Mouse (Mus musculus): ENCODE results near the gene Mc3r.

Mc3r gene

GRCm38 (mm10) chr2:172256956-172257355 is 8.7 kb downstream of the Mc3r start:
- no peak for DNase-seq

DNA sequence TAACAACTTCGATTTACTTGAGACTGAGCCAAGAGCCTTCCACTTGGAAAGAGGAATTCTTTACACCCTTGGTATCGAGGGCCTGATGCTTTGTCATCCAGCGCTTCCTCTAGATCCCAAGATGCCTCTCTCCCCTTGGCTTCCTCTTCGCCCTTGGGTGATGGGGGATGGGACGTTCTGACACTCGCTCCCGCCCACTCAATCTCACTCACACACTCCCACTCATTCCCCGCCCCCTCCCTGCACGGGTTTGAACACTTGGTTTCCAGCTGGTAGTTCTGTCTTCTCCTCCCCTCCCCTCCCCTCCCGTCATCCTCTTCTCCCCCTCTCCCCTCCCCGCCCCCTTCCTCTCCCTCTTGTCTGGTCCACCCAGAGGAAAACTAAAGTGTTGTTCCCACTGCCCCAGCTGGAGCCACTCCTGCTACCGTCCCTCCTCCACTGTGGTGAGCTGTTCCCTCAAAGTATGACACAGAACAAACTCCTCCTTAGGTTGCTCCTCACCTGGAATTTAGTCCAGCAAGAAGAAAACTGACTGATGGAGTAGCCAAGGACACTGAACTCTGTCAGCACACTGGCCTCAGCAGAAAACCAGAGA is 9.3 kb downstream of the Mc3r start:
- DNase-seq = no peak

GRCm38 (mm10) chr2:172260064-172260463 is 11.8 kb downstream of the Mc3r start:
- DNase-seq = no peak

GRCm38 (mm10) chr2:172261441-172261840 is 13.1 kb downstream of the Mc3r start:
- no peak for DNase-seq

GRCm38 (mm10) chr2:172263216-172263615 is 14.9 kb downstream of the Mc3r start:
- DNase-seq = no peak

DNA sequence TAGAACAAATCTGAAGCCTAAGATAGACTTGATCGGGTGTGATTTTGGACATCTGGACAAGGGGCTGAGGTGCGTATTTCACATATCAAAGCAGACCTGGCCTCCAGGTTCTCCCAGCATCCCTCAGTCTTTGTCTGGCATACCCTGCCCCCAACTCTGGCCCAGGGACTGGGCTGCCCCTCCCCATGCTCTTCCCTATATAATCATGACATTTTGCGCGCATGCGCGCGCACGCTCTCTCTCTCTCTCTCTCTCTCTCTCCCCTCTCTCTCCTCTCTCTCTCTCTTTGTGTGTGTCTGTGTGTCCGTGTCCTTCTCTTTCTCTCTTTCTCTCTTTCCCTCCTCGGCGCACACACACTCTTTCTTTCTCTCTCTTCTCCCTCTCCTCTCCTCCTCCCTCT is 21.6 kb downstream of the Mc3r start:
- DNase-seq = no peak

- DNase-seq = no peak
Measured at GRCm38 (mm10) chr2:172270485-172270944, 22.2 kb downstream of the Mc3r start.

DNA sequence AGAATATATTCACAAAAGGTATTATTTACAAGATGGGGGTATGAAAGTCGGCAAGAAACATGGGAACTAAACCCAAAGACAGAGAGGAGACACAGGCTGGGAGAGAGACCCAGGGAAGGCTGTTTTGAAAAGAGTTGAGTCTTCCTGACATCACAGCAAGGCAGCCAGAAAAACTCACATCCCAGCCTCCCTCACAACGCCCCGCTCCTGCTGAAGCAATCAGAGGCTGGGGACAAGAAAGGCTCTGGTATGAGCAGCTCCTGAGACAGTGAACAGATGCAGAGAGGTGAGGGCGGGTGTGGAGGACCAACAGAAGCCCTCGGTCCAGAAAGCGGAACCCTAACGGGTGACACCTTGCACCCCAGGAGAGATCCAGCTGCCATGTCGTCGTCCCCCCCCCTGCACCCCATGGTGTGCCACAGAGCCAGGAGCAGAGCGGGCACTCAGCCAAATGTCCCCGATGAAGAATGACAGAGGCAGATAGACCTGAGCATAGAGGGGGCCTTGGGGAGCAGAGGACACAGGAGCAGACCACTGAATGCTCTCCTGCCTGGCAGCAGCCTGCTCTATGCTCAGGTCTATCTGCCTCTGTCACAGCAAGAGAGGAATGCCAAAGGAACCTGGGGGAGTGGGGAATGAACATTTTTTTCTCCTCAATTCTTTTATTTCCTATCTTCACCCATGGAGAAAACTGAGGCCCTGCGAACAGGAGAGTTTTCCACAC is 22.8 kb downstream of the Mc3r start:
- DNase-seq = no peak

- no peak for DNase-seq
Measured at GRCm38 (mm10) chr2:172274662-172275061, 26.4 kb downstream of the Mc3r start.

GRCm38 (mm10) chr2:172276155-172276554 is 27.9 kb downstream of the Mc3r start:
- no peak for DNase-seq

DNA sequence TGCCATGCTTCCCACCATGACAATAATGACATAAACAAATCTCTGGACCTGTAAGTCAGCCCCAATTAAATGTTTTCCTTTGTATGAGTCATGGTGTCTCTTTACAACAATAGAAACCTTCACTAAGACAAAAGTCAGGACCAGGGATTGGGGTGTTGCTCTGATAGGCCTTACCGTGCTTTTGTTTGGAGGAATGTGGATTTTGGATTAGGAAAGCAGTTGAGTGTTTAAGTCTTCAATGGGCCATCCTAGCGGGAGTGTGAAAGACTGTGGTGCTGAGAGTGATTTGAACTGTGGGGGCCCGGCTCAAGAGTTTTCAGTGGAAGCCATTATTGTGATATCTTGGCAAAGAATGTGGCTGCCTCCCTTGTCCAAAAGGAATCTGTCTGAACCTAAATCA is 30.7 kb downstream of the Mc3r start:
- DNase-seq = no peak

GRCm38 (mm10) chr2:172282071-172282710 is 33.9 kb downstream of the Mc3r start:
- DNase-seq = peak; percentile 26

- no peak for DNase-seq
Measured at GRCm38 (mm10) chr2:172287715-172288114, 39.4 kb downstream of the Mc3r start.

DNA sequence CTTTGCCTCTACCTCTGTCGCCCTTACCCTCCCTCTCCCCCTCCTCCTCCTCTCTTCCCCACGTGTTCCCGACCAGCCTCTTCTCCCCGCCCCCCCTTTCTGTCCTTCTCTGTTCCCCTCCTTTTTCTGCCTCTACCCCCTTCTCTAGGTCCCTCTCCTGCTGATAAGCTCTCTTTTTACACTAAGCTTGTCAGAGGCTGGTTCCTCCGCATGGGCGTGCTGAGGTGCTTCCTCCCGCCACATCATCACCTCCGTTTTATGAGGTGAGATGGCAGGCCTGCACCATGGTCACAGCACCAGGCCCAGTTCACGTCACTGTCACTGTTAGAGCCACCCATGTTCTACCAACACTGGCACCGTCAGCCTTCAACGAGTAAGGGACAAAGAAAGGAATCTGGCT is 40.7 kb downstream of the Mc3r start:
- DNase-seq = no peak

GRCm38 (mm10) chr2:172289632-172290031 is 41.3 kb downstream of the Mc3r start:
- DNase-seq = no peak

GRCm38 (mm10) chr2:172290474-172290873 is 42.2 kb downstream of the Mc3r start:
- DNase-seq = no peak

- no peak for DNase-seq
Measured at GRCm38 (mm10) chr2:172291025-172291424, 42.7 kb downstream of the Mc3r start.

GRCm38 (mm10) chr2:172291755-172292524 is 43.6 kb downstream of the Mc3r start:
- DNase-seq = no peak

DNA sequence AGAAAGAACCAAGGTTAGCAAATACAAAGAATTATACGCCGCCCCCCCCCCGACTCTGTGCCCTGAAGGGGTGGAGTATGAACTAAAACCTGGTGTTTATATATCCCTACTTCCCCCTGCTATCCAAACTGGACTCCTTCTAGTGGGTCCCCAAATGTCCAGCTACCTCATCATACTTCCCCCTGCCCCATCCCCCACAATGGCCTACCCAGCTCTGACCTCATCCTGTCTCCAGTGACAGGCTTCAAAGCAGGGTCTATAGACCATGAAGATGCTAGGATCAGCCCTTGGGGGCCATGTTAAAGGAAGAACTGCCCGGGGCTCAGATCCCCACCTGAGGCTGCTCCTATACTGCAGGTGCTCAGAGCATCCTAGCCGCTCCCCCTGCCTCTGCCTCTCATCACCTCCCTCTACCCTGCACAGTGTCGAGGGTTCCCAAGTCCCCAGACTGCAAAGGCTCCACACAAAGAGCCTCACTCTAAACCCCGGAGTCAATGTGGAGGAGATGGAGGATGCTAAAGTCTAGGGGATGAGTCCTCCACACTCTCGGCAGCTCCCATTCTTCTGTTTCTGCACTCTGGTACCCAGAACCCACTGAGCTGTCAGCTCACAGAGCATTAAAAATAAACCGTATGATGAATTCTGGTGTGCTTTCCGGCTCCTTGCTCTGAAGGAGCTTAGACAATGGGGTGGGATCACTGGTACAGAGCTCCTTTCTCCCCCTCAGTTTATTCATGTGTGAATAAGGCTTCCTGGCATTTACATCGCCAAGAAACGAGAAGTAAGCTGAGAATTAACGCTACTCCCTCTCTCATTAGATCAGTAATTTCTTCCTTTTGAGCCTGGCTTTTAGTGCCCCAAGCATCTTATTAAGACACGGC is 44.5 kb downstream of the Mc3r start:
- DNase-seq = no peak

DNA sequence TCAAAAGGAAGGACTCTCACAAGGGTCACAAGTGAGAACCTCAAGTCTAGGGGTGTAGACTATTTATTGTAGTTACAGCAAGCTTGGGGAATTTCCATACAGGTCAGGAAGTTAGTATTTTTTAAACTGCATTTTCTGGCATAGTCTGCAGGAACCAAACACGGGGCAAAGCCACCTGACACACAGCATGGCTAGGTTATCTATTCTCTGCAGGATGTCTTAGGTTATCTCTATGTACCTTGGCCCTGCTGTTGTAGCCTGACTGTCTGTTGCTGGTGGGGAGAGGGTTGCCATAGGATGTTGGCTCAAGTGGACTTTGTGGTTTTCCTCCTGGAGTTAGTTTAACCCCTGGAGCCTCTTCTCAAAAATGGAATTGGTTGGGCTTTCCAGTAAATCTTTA is 49.8 kb downstream of the Mc3r start:
- DNase-seq = no peak

GRCm38 (mm10) chr2:172298542-172298941 is 50.2 kb downstream of the Mc3r start:
- DNase-seq = no peak
